Mouse (Mus musculus) lung, embryonic 16.5 days (tissue): ENCODE data around the gene Gpbp1l1. TPM values are rescaled to one million over a fixed set of nuclear protein-coding genes. Genes with fewer than 3 reads are reported as not detected.

ENCODE experiments used
- ATAC-seq: fragments of 200-750 bp; cut with Nextera tagmentation; 2 replicates; pipeline ENCODE4 v1.8.0; 2017; ENCODE audit warnings: low read depth, mild to moderate bottlenecking, moderate library complexity
- H3K27ac ChIP-seq: fragments of 300-500 bp; sonication (generic); 2 replicates; pipeline ENCODE4 v1.5.1; 2014; ENCODE audit warnings: mild to moderate bottlenecking, control low read depth, low read length
- H3K27me3 ChIP-seq: fragments of 300-500 bp; sonication (generic); 2 replicates; pipeline ENCODE4 v1.6.1; 2014; ENCODE audit warnings: low read depth, low read length, mixed read lengths; ENCODE audit not compliant: control insufficient read depth, insufficient read depth
- H3K36me3 ChIP-seq: fragments of 300-500 bp; sonication (generic); 2 replicates; pipeline ENCODE4 v1.6.1; 2014; ENCODE audit warnings: low read length; ENCODE audit not compliant: control insufficient read depth, insufficient read depth
- H3K4me1 ChIP-seq: fragments of 300-500 bp; sonication (generic); replicated peaks from 2 replicates; pipeline ENCODE4 v1.6.1; 2014; ENCODE audit warnings: low read length, mixed read lengths; ENCODE audit not compliant: control insufficient read depth, insufficient read depth
- H3K4me2 ChIP-seq: fragments of 300-500 bp; sonication (generic); 2 replicates; pipeline ENCODE4 v1.6.1; 2014; ENCODE audit warnings: low read depth, low read length, control low read depth
- H3K4me3 ChIP-seq: fragments of 300-500 bp; sonication (generic); 2 replicates; pipeline ENCODE4 v1.5.1; 2014; ENCODE audit warnings: mild to moderate bottlenecking, low read length, control low read depth
- H3K9ac ChIP-seq: fragments of 300-500 bp; sonication (generic); 2 replicates; pipeline ENCODE4 v1.6.1; 2014; ENCODE audit warnings: low read length, control low read depth
- H3K9me3 ChIP-seq: fragments of 300-500 bp; sonication (generic); 2 replicates; pipeline ENCODE4 v1.6.1; 2016; ENCODE audit warnings: low read length; ENCODE audit not compliant: control insufficient read depth
- WGBS: fragments of 180-500 bp; shearing (Covaris S2); extraction: QIAGEN DNeasy Blood & Tissue Kit; methylation state at CpG from one replicate; pipeline ENCODE4 v1.1.7; 2014; 5-methylcytosine and 5-hydroxymethylcytosine counted together
- polyA plus RNA-seq: library from polyadenylated mRNA; unstranded; fragments of >200 nt; fragmentation: Nextera tagmentation; extraction: Ambion mirVana; gene quantifications from 2 replicates; pipeline ENCODE4 v1.2.1, GENCODE M21; 2015

The Gpbp1l1 gene
- polyA plus RNA-seq, 1 experiment from 2014 or later, result 37.2 TPM

DNA sequence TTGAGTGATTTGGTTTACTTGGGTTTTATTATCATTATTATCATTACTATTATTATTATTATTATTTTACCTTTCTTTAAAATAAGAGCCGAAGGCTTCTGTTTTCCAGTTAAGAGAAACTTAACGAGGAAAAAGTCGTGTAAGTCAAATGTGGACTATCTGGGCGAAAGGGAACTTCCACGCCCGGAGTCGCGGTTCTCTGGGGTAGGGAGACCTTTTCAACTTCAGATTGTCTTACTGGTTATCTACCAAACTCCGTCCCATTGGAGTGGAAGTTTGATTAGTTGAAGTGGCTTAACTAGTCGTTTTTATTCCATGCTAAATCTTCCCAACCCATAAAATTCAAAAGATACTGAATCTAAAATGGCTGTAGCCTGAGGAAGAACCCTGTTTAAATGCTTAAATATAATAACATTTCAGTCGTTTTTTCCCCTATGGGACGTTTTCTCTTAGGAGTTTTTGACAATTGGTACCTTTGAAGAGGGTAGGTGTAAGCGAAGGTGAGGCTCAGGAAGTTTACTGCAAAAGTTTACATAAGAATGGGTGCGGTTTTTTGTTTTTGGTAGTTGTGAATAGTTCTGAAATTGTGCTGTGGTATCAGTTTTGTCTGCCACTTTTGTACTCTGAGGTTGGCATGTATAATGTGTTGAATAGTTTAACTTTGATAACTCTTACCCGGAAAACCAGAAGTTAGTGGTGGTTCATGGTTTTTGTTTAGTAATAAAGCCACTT is 859 bp downstream of the Gpbp1l1 start:
- Histone ChIP-seq H3K27me3 (no peaks in the 10 kb centered on the region), H3K9ac (peak overlapping the region; percentile 84), H3K36me3 (peaks cover 4% of the 10 kb centered on the region), H3K4me2 (peak overlapping the region; percentile 82), H3K4me3 (peak overlapping the region; percentile 73), H3K9me3 (no peaks in the 10 kb centered on the region), H3K27ac (peak overlapping the region; percentile 96), H3K4me1 (peaks cover 3% of the 10 kb centered on the region)
- no peak for ATAC-seq
- WGBS, result 1% methylated on average over 15 of the region's 15 CpGs

DNA sequence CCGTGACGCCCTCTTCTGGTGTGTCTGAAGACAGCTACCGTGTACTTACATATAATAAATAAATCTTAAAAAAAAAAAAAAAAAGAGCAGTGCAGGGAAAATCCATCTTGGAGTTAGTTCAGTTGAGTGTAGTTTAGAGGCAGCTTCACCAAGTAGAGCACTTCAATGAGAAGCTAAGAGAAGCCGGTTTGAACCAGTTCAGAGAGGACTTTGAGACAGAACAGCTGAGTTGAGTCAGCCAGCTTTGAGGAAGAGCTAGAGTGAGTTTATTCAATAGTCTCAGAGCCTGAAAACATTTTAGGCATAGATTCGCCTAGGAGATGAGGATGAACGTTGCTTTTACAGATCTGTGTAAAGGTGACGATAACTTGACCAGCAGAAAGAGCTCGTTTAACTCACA is 38.3 kb downstream of the Gpbp1l1 start:
- ATAC-seq, result no peak
- H3K27ac ChIP-seq, result no peak overlapping the region
- H3K36me3 ChIP-seq, result peaks cover 22% of the 10 kb centered on the region
- H3K4me1 ChIP-seq, result peaks cover 13% of the 10 kb centered on the region
- H3K27me3 ChIP-seq, result no peaks in the 10 kb centered on the region
- no peak overlapping the region for H3K9ac ChIP-seq
- WGBS, result 74% methylated on average over 8 of the region's 8 CpGs
- no peak overlapping the region for H3K4me2 ChIP-seq
- no peak overlapping the region for H3K4me3 ChIP-seq
- H3K9me3 ChIP-seq, result no peaks in the 10 kb centered on the region

DNA sequence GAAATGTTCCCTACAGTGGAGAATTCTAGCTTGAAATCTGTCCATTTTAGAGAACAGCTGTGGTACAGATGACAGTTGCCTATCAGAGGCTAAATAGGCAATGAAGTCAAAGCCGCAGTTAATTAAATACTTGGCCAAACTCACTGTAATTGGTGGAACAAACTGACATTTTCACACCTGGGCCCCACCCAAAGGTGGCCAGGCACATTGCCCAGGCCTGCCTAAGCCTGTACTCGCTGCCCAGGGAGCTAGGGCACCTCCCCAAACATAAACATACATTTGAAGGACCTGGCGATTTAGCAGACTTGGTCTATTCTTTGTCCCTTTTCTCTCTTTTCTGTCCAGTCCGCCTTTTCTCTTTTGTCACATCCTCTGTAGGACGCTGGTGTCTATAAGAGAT is 38.9 kb downstream of the Gpbp1l1 start, which contains the start of gene Ccdc17:
Gene Ccdc17 (plus strand): TSS at position 276 of the 400 bp plus-strand sequence.
- WGBS, result 26% methylated on average over 5 of the region's 5 CpGs
- no peak for ATAC-seq
- Histone ChIP-seq H3K9ac (peak within 1 kb of the TSS; percentile 71), H3K4me2 (peak within 1 kb of the TSS; percentile 96), H3K36me3 (peaks cover 22% of the 10 kb centered on the region), H3K4me1 (peaks cover 13% of the 10 kb centered on the region), H3K27me3 (no peaks in the 10 kb centered on the region), H3K27ac (peak within 1 kb of the TSS; percentile 84), H3K4me3 (peak within 1 kb of the TSS; percentile 74), H3K9me3 (no peaks in the 10 kb centered on the region)

DNA sequence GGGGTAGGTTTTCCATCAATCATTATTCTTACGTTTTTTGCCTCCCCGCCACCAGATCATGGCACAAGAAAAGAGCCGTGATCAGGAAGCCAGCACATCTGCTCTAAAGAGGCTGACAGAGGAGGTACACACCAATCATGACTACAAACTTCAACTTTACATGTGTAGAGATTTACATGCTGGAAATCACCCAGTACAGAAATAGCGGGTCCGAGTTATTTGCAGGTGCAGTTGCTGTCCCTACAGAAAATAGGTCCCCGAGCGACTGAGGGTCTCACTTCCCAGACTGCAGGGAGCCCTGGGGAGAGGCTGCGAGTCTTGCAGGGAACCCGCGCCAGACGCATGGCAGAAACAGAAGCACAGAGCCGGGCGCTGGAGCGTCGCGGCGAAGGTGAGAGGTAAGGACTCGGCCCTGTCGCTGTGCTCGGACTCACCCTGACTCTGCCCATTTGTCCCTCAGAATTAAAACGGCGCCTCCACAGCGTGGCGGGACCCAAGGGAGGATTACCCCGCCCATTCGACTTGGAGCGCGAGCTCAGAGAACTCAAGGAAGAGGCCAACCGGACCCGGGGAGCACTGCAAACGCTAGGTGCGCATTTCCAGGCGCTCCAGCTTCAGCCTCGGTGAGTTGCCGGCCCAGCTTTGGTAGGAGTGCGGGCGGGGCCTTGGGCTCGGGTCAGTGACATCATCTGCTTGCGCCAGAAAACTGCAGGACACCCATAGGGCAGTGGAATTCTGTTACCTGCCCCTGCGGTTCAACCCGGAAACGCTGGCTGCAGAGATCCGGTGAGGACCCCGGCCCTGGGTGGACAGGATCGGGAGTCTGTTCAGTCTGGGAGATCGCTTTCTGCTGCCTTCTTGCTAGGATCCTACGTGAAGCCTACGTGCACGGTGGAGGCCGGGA is 39.8 kb downstream of the Gpbp1l1 start:
- Histone ChIP-seq H3K4me1 (peaks cover 13% of the 10 kb centered on the region), H3K27me3 (no peaks in the 10 kb centered on the region), H3K9ac (peak overlapping the region; percentile 71), H3K9me3 (no peaks in the 10 kb centered on the region), H3K36me3 (peaks cover 22% of the 10 kb centered on the region), H3K4me3 (peak overlapping the region; percentile 74), H3K27ac (peak overlapping the region; percentile 84), H3K4me2 (peak overlapping the region; percentile 96)
- peak; percentile 97 for ATAC-seq
- WGBS, result under 1% methylated on average over 50 of the region's 50 CpGs

DNA sequence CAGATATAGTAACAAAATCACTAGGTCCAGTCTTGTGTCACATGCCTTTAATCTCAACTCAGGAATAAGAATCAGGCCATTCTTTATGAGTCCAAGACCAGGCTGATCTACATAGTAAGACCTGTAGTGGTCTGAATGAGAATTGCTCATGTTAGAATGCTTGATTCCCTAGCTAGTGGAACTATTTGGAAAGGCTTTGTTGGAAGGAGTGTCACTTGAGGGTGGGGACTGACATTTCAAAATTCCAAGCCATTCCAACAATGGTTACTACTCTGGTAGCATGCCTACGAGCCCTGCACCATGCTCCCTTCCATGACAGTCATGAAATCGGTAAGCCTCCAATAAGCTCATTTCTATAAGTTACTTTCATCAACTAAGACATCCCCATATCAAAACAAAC is 55.2 kb downstream of the Gpbp1l1 start:
- Histone ChIP-seq H3K4me1 (no peaks in the 10 kb centered on the region), H3K9ac (no peak overlapping the region), H3K9me3 (no peaks in the 10 kb centered on the region), H3K27me3 (no peaks in the 10 kb centered on the region), H3K4me2 (no peak overlapping the region), H3K4me3 (no peak overlapping the region), H3K36me3 (peaks cover 32% of the 10 kb centered on the region), H3K27ac (no peak overlapping the region)
- WGBS, result 90% methylated on average over 2 of the region's 2 CpGs
- ATAC-seq, result no peak

DNA sequence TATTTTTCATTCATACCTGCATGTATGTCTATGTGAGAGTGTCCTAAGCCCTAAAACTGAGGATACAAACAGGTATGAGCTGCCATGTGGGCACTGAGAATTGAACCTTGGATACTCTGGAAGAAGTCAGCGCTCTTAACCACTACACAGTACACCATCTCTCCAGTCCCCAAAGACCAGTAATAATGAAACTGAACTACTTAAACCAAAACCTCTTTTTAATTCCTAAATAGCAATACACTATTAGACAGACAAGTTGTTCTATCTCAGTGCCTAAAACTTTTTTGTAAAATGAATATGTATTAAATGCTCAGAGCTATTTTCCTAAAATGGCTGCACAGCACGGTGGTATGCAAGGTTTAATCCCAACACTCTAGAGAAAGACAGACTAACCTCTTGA is 57.8 kb downstream of the Gpbp1l1 start:
- Histone ChIP-seq H3K4me1 (no peaks in the 10 kb centered on the region), H3K9ac (no peak overlapping the region), H3K27me3 (no peaks in the 10 kb centered on the region), H3K4me3 (no peak overlapping the region), H3K4me2 (no peak overlapping the region), H3K27ac (no peak overlapping the region), H3K9me3 (no peaks in the 10 kb centered on the region), H3K36me3 (peaks cover 33% of the 10 kb centered on the region)
- WGBS, result 98% methylated on average over 2 of the region's 2 CpGs
- no peak for ATAC-seq

DNA sequence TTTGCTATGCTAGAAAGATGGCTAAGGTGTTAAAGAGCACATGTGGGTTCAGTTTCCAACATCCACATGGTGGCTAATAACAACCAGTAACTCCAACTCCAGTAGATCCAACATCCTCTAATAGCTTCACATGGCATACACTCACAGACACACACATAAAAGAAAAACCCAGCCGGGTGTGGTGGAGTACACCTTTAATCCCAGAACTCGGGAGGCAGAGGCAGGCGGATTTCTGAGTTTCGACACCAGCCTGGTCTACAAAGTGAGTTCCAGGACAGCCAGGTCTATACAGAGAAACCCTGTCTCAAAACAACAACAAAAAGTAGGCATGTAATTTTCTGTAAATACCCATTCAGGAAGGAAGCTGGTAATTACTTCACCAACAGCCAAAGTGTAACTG is 67.4 kb downstream of the Gpbp1l1 start:
- Histone ChIP-seq H3K4me2 (no peak overlapping the region), H3K9me3 (no peaks in the 10 kb centered on the region), H3K4me3 (no peak overlapping the region), H3K4me1 (peaks cover 16% of the 10 kb centered on the region), H3K27me3 (no peaks in the 10 kb centered on the region), H3K9ac (no peak overlapping the region), H3K27ac (no peak overlapping the region), H3K36me3 (peaks cover 6% of the 10 kb centered on the region; the same call in 1 of the 2 replicates)
- WGBS, result 94% methylated on average over 4 of the region's 4 CpGs
- no peak for ATAC-seq

GRCm38 (mm10) chr4:116626658-116627358 is 69.3 kb downstream of the Gpbp1l1 start:
- peak; percentile 81 for ATAC-seq
- Histone ChIP-seq H3K27me3 (no peaks in the 10 kb centered on the region), H3K36me3 (peaks cover under 1% of the 10 kb centered on the region; the same call in 1 of the 2 replicates), H3K4me1 (peaks cover 16% of the 10 kb centered on the region), H3K4me2 (peak overlapping the region; percentile 93), H3K9ac (peak overlapping the region; percentile 95), H3K9me3 (no peaks in the 10 kb centered on the region), H3K4me3 (peak overlapping the region; percentile 100), H3K27ac (peak overlapping the region; percentile 97)
- under 1% methylated on average over 41 of the region's 53 CpGs for WGBS

DNA sequence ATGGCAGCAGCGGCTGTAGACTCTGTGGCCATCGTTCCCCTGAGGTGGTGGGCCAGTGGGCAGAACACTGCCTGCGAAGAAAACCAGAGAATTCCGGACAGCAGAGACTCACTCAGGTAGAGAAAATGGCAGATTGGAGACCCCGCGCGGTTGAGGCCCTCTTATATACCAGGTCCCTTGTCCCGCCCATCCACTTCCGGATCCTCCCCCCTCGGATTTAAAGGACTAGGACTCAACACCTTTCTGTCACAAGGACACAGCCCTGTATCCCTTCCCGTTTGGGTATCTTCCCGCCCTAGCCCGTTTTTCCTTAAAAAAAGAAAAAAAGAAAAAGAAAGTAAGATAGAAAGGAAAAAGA is 69.9 kb downstream of the Gpbp1l1 start:
- H3K9me3 ChIP-seq, result no peaks in the 10 kb centered on the region
- peak overlapping the region; percentile 97 for H3K27ac ChIP-seq
- WGBS, result under 1% methylated on average over 13 of the region's 13 CpGs
- peak overlapping the region; percentile 95 for H3K9ac ChIP-seq
- peaks cover 16% of the 10 kb centered on the region for H3K4me1 ChIP-seq
- H3K4me3 ChIP-seq, result peak overlapping the region; percentile 100
- ATAC-seq, result peak; percentile 93
- H3K4me2 ChIP-seq, result peak overlapping the region; percentile 93
- H3K27me3 ChIP-seq, result no peaks in the 10 kb centered on the region
- 0 out of 2 replicates have a peak, but pooled peaks cover 2% of the 10 kb centered on the region for H3K36me3 ChIP-seq
